Mouse (Mus musculus) limb, embryonic 14.5 days (tissue): ENCODE data around the gene Ugt1a6a. TPM values are rescaled to one million over a fixed set of nuclear protein-coding genes. Genes with fewer than 3 reads are reported as not detected.

Experiments
- ATAC-seq: fragments of 200-750 bp; cut with Nextera tagmentation; 2 replicates; pipeline ENCODE4 v1.8.0; 2017; ENCODE audit warnings: low read depth, moderate number of reproducible peaks, moderate TSS enrichment; ENCODE audit not compliant: low FRiP score
- DNase-seq: peaks from one replicate; pipeline ENCODE4 v3.0.0-alpha.2; 2015; ENCODE audit warnings: low spot score
- H3K27ac ChIP-seq: fragments of 300-500 bp; sonication (generic); replicated peaks from 2 replicates; pipeline ENCODE4 v1.5.1; 2014; ENCODE audit warnings: low read depth, mild to moderate bottlenecking, low read length, moderate library complexity, mixed read lengths
- H3K27me3 ChIP-seq: fragments of 300-500 bp; sonication (generic); 2 replicates; pipeline ENCODE4 v1.6.1; 2014; ENCODE audit warnings: low read length, mixed read lengths; ENCODE audit not compliant: control insufficient read depth, insufficient read depth
- H3K36me3 ChIP-seq: fragments of 300-500 bp; sonication (generic); 2 replicates; pipeline ENCODE4 v1.6.1; 2014; ENCODE audit warnings: mild to moderate bottlenecking, low read length, moderate library complexity, mixed read lengths; ENCODE audit not compliant: control insufficient read depth, insufficient read depth
- H3K4me1 ChIP-seq: fragments of 300-500 bp; sonication (generic); 2 replicates; pipeline ENCODE4 v1.6.1; 2014; ENCODE audit warnings: antibody characterized with exemption, low read length, mixed read lengths; ENCODE audit not compliant: control insufficient read depth, insufficient read depth
- H3K4me2 ChIP-seq: fragments of 300-500 bp; sonication (generic); replicated peaks from 2 replicates; pipeline ENCODE4 v1.6.1; 2014; ENCODE audit warnings: low read depth, mild to moderate bottlenecking, low read length, moderate library complexity; ENCODE audit not compliant: severe bottlenecking
- H3K4me3 ChIP-seq: fragments of 300-500 bp; sonication (generic); replicated peaks from 2 replicates; pipeline ENCODE4 v1.5.1; 2014; ENCODE audit warnings: low read length
- H3K9ac ChIP-seq: fragments of 300-500 bp; sonication (generic); 2 replicates; pipeline ENCODE4 v1.6.1; 2014; ENCODE audit warnings: mild to moderate bottlenecking, low read depth, low read length, moderate library complexity; ENCODE audit not compliant: severe bottlenecking
- H3K9me3 ChIP-seq: fragments of 300-500 bp; sonication (generic); 2 replicates; pipeline ENCODE4 v1.6.1; 2016; ENCODE audit warnings: low read length; ENCODE audit not compliant: control insufficient read depth
- POLR2A ChIP-seq: fragments of 200-500 bp; IDR thresholded peaks from 2 replicates; pipeline ENCODE4 v1.8.0; 2012; ENCODE audit warnings: inconsistent platforms, mild to moderate bottlenecking, moderate library complexity, borderline replicate concordance; ENCODE audit not compliant: insufficient read depth, insufficient read length; ENCODE audit errors: extremely low read depth
- WGBS: fragments of 180-500 bp; shearing (Covaris S2); extraction: QIAGEN DNeasy Blood & Tissue Kit; methylation state at CpG from one replicate; pipeline ENCODE4 v1.1.7; 2014; 5-methylcytosine and 5-hydroxymethylcytosine counted together
- polyA plus RNA-seq, 2 experiments: library from polyadenylated mRNA; depleted of rRNA in 1 of 2; stranded (reverse) in 1 of 2; unstranded in 1 of 2; fragments of >200 nt; fragmentation: Nextera tagmentation in 1 of 2; extraction: Ambion mirVana in 1 of 2; gene quantifications; 2 replicates each; pipeline versions ENCODE4 v1.2.1 to v1.2.3; 2012 to 2014

Ugt1a6a gene
- polyA plus RNA-seq, 2 experiments, result 2.3 to 5.4 TPM

GRCm38 (mm10) chr1:88261706-88262105 lies 127.1 kb downstream of the Ugt1a6a start:
- H3K9ac ChIP-seq, result no peak overlapping the region
- DNase-seq (peak; percentile 63), ATAC-seq (no peak)
- H3K27me3 ChIP-seq, result no peaks in the 10 kb centered on the region
- no peak for TF ChIP-seq POLR2A
- WGBS, result 84% methylated on average over 7 of the region's 7 CpGs
- H3K4me3 ChIP-seq, result no peak overlapping the region
- no peak overlapping the region for H3K4me2 ChIP-seq
- H3K4me1 ChIP-seq, result no peaks in the 10 kb centered on the region
- peaks cover 72% of the 10 kb centered on the region for H3K36me3 ChIP-seq
- peaks cover 14% of the 10 kb centered on the region; the same call in 1 of the 2 replicates for H3K9me3 ChIP-seq
- no peak overlapping the region for H3K27ac ChIP-seq

- Histone ChIP-seq H3K27me3 (no peaks in the 10 kb centered on the region), H3K36me3 (peaks cover 77% of the 10 kb centered on the region), H3K9ac (no peak overlapping the region), H3K27ac (no peak overlapping the region), H3K9me3 (peaks cover 9% of the 10 kb centered on the region; the same call in 1 of the 2 replicates), H3K4me2 (no peak overlapping the region), H3K4me3 (no peak overlapping the region), H3K4me1 (no peaks in the 10 kb centered on the region)
- no peak for TF ChIP-seq POLR2A
- DNase-seq, result peak; percentile 95
- ATAC-seq, result peak; percentile 7; the same call in 1 of the 2 replicates
- 79% methylated on average over 4 of the region's 4 CpGs for WGBS
These were observed 127.6 kb downstream of the Ugt1a6a start for GRCm38 (mm10) chr1:88262255-88262654.

- no peaks in the 10 kb centered on the region for H3K27me3 ChIP-seq
- TF ChIP-seq POLR2A, result no peak
- H3K4me2 ChIP-seq, result no peak overlapping the region
- 0 out of 2 replicates have a peak, but pooled peaks cover 2% of the 10 kb centered on the region for H3K9me3 ChIP-seq
- H3K9ac ChIP-seq, result no peak overlapping the region
- no peak overlapping the region for H3K27ac ChIP-seq
- ATAC-seq, result no peak
- WGBS, result 73% methylated on average over 6 of the region's 6 CpGs
- peaks cover 84% of the 10 kb centered on the region for H3K36me3 ChIP-seq
- no peak overlapping the region for H3K4me3 ChIP-seq
- DNase-seq, result no peak
- no peaks in the 10 kb centered on the region for H3K4me1 ChIP-seq
These were observed 128.4 kb downstream of the Ugt1a6a start for GRCm38 (mm10) chr1:88262961-88263360.

GRCm38 (mm10) chr1:88263778-88264177 lies 129.2 kb downstream of the Ugt1a6a start:
- WGBS, result 91% methylated on average over 5 of the region's 5 CpGs

GRCm38 (mm10) chr1:88264237-88264868 lies 129.7 kb downstream of the Ugt1a6a start:
- Histone ChIP-seq H3K36me3 (peaks cover 98% of the 10 kb centered on the region), H3K4me1 (no peaks in the 10 kb centered on the region), H3K27me3 (no peaks in the 10 kb centered on the region), H3K27ac (no peak overlapping the region), H3K4me3 (no peak overlapping the region), H3K4me2 (no peak overlapping the region), H3K9ac (no peak overlapping the region), H3K9me3 (no peaks in the 10 kb centered on the region)
- TF ChIP-seq POLR2A, result no peak
- DNase-seq (no peak), ATAC-seq (no peak)
- 88% methylated on average over 7 of the region's 7 CpGs for WGBS

More at GRCm38 (mm10) chr1:88263778-88264177, 129.2 kb downstream of the Ugt1a6a start:
- Histone ChIP-seq H3K27me3 (no peaks in the 10 kb centered on the region), H3K9ac (no peak overlapping the region), H3K4me2 (no peak overlapping the region), H3K36me3 (peaks cover 93% of the 10 kb centered on the region), H3K9me3 (no peaks in the 10 kb centered on the region), H3K4me1 (no peaks in the 10 kb centered on the region), H3K27ac (no peak overlapping the region), H3K4me3 (no peak overlapping the region)
- DNase-seq (no peak), ATAC-seq (no peak)
- no peak for TF ChIP-seq POLR2A

GRCm38 (mm10) chr1:88264869-88265240 lies 130.2 kb downstream of the Ugt1a6a start:
- TF ChIP-seq POLR2A, result no peak
- Histone ChIP-seq H3K27ac (no peak overlapping the region), H3K4me3 (no peak overlapping the region), H3K27me3 (no peaks in the 10 kb centered on the region), H3K36me3 (peaks cover 100% of the 10 kb centered on the region), H3K4me2 (no peak overlapping the region), H3K9me3 (no peaks in the 10 kb centered on the region), H3K4me1 (no peaks in the 10 kb centered on the region), H3K9ac (no peak overlapping the region)
- WGBS, result 83% methylated on average over 4 of the region's 4 CpGs
- no peak for DNase-seq
- no peak for ATAC-seq
